Mouse (Mus musculus): ENCODE measurements around the gene Rnf31. TPM values are rescaled to one million over a fixed set of nuclear protein-coding genes. Genes with fewer than 3 reads are reported as not detected.
A peak's percentile ranks its signal among the peaks of the same experiment; 100 is the strongest.

The Rnf31 gene
- polyA plus RNA-seq (2016; fragmentation: Nextera tagmentation; extraction: Ambion mirVana): 17.8 and 21.0 TPM in 2 replicates

GRCm38 (mm10) chr14:55591331-55591891 lies at the start of gene Rnf31:
Rnf31 (plus strand) TSS chr14:55591708.
- Histone ChIP-seq H3K4me1 (peaks cover 29% of the 10 kb centered on the region), H3K4me3 (peak within 1 kb of the TSS; percentile 87), H3K27me3 (replicated peaks) (no peaks in the 10 kb centered on the region), H3K36me3 (peaks cover 41% of the 10 kb centered on the region), H3K27ac (peak within 1 kb of the TSS; percentile 67), H3K9me3 (no peaks in the 10 kb centered on the region), H3K4me2 (replicated peaks) (peak within 1 kb of the TSS; percentile 98), H3K9ac (peak within 1 kb of the TSS; percentile 86)
- ATAC-seq (ENCODE audit: low FRiP score, low read depth): peak; percentile 91
- WGBS: under 1% methylated on average over 33 of the region's 33 CpGs

GRCm38 (mm10) chr14:55542268-55542667 lies 49.2 kb upstream of the Rnf31 start:
- H3K36me3 ChIP-seq: peaks cover 13% of the 10 kb centered on the region; the same call in 1 of the 2 replicates
- no peak for ATAC-seq (ENCODE audit: low FRiP score, low read depth)
- no peak overlapping the region for H3K9ac ChIP-seq
- H3K9me3 ChIP-seq: no peaks in the 10 kb centered on the region
- H3K27ac ChIP-seq: no peak overlapping the region
- no peak overlapping the region for H3K4me3 ChIP-seq
- H3K27me3 ChIP-seq (replicated peaks): no peaks in the 10 kb centered on the region
- H3K4me1 ChIP-seq: peaks cover 20% of the 10 kb centered on the region
- H3K4me2 ChIP-seq (replicated peaks): no peak overlapping the region
- 98% methylated on average over 12 of the region's 12 CpGs for WGBS

- Histone ChIP-seq H3K9me3 (no peaks in the 10 kb centered on the region), H3K4me2 (replicated peaks) (no peak overlapping the region), H3K9ac (no peak overlapping the region), H3K36me3 (peaks cover 30% of the 10 kb centered on the region), H3K4me1 (peaks cover 20% of the 10 kb centered on the region), H3K4me3 (no peak overlapping the region), H3K27ac (no peak overlapping the region), H3K27me3 (replicated peaks) (no peaks in the 10 kb centered on the region)
- no peak for ATAC-seq (ENCODE audit: low FRiP score, low read depth)
- WGBS: 76% methylated on average over 9 of the region's 9 CpGs
Measured at GRCm38 (mm10) chr14:55544334-55544733, 47.2 kb upstream of the Rnf31 start.

GRCm38 (mm10) chr14:55550191-55550590 lies 41.3 kb upstream of the Rnf31 start:
- Histone ChIP-seq H3K4me3 (no peak overlapping the region), H3K9me3 (no peaks in the 10 kb centered on the region), H3K4me1 (no peaks in the 10 kb centered on the region), H3K27ac (no peak overlapping the region), H3K9ac (no peak overlapping the region), H3K4me2 (replicated peaks) (no peak overlapping the region), H3K27me3 (replicated peaks) (no peaks in the 10 kb centered on the region), H3K36me3 (peaks cover 24% of the 10 kb centered on the region)
- WGBS: 85% methylated on average over 6 of the region's 6 CpGs
- ATAC-seq (ENCODE audit: low FRiP score, low read depth): no peak

DNA sequence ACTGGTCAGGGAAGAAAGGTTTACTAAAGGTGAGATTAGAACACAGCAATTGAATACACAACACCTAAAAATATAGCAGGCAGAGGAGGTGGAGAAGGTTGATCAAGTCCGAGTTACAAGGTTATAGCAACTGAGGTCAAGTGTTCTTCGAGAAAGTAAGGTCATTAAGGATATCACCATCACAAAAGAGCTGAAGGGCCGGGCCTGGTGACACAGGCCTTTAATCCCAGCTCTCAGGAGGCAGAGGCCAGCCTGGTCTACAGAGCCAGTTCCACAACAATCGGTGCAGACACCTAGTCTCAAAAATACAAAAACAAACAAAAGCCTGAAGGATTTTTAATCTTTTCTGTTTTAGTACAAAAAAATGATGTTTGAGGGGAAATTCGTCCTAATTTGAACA lies 40.2 kb upstream of the Rnf31 start:
- Histone ChIP-seq H3K27ac (no peak overlapping the region), H3K4me3 (no peak overlapping the region), H3K36me3 (peaks cover 21% of the 10 kb centered on the region), H3K4me2 (replicated peaks) (no peak overlapping the region), H3K27me3 (replicated peaks) (no peaks in the 10 kb centered on the region), H3K4me1 (no peaks in the 10 kb centered on the region), H3K9me3 (no peaks in the 10 kb centered on the region), H3K9ac (no peak overlapping the region)
- no peak for ATAC-seq (ENCODE audit: low FRiP score, low read depth)
- 58% methylated on average over 5 of the region's 5 CpGs for WGBS

- no peak for ATAC-seq (ENCODE audit: low FRiP score, low read depth)
- 89% methylated on average over 8 of the region's 8 CpGs for WGBS
- Histone ChIP-seq H3K9me3 (no peaks in the 10 kb centered on the region), H3K4me2 (replicated peaks) (no peak overlapping the region), H3K36me3 (peaks cover 17% of the 10 kb centered on the region), H3K9ac (no peak overlapping the region), H3K27me3 (replicated peaks) (no peaks in the 10 kb centered on the region), H3K4me3 (no peak overlapping the region), H3K27ac (no peak overlapping the region), H3K4me1 (no peaks in the 10 kb centered on the region)
Measured at GRCm38 (mm10) chr14:55551794-55552193, 39.7 kb upstream of the Rnf31 start.

- no peaks in the 10 kb centered on the region for H3K9me3 ChIP-seq
- no peak overlapping the region for H3K4me3 ChIP-seq
- no peak overlapping the region for H3K4me2 ChIP-seq (replicated peaks)
- no peaks in the 10 kb centered on the region for H3K36me3 ChIP-seq
- no peak overlapping the region for H3K27ac ChIP-seq
- H3K4me1 ChIP-seq: no peaks in the 10 kb centered on the region
- no peak overlapping the region for H3K9ac ChIP-seq
- no peak for ATAC-seq (ENCODE audit: low FRiP score, low read depth)
- no peaks in the 10 kb centered on the region for H3K27me3 ChIP-seq (replicated peaks)
Measured at GRCm38 (mm10) chr14:55554635-55555034, 36.9 kb upstream of the Rnf31 start.

GRCm38 (mm10) chr14:55555788-55556187 lies 35.7 kb upstream of the Rnf31 start:
- 79% methylated on average over 3 of the region's 3 CpGs for WGBS
- no peak overlapping the region for H3K9ac ChIP-seq
- H3K36me3 ChIP-seq: no peaks in the 10 kb centered on the region
- no peaks in the 10 kb centered on the region for H3K27me3 ChIP-seq (replicated peaks)
- H3K4me3 ChIP-seq: no peak overlapping the region
- no peaks in the 10 kb centered on the region for H3K4me1 ChIP-seq
- no peak overlapping the region for H3K4me2 ChIP-seq (replicated peaks)
- ATAC-seq (ENCODE audit: low FRiP score, low read depth): no peak
- H3K9me3 ChIP-seq: no peaks in the 10 kb centered on the region
- H3K27ac ChIP-seq: no peak overlapping the region

DNA sequence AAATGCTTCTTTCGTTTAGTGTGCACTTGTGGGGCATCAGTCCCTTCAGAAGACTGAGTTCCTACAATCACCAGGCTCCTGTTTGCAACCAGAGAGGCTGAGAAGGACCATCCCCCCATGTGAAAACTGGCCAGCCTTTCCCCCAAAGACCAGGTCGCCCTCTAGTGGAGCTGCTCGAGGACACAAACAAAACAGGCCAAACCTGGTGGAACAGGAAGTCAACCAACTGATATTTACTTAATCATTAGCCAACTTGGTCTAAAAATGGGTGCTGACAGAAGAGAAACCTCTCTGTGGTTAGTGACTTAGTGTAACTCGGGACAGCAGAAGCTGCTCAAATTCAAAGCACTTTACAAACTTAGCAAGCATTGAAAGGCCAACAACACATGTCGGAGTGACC lies 34.5 kb upstream of the Rnf31 start:
- Histone ChIP-seq H3K27ac (no peak overlapping the region), H3K9ac (no peak overlapping the region), H3K9me3 (no peaks in the 10 kb centered on the region), H3K36me3 (no peaks in the 10 kb centered on the region), H3K4me3 (no peak overlapping the region), H3K27me3 (replicated peaks) (no peaks in the 10 kb centered on the region), H3K4me2 (replicated peaks) (no peak overlapping the region), H3K4me1 (peaks cover 11% of the 10 kb centered on the region)
- no peak for ATAC-seq (ENCODE audit: low FRiP score, low read depth)
- 27% methylated on average over 5 of the region's 5 CpGs for WGBS

DNA sequence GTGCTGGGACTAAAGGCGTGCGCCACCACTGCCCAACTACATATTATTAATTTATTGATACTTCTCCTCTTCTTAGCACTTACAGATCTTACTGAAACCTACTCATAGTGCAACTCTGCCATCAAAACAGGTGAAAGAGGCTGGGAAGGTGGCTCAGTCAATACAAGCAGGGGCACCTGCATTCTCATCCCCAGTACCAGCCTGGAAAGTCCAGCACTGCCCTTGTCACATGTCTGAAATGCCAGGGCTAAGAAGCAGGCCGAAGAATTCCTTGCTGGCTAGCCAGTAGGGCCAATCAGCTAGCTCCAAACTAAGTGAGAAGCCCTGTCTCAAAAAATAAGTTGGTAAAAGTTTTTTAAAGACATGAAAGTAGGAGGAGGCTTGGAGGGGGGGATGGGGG lies 33.9 kb upstream of the Rnf31 start:
- no peaks in the 10 kb centered on the region for H3K36me3 ChIP-seq
- H3K4me3 ChIP-seq: no peak overlapping the region
- no peaks in the 10 kb centered on the region for H3K27me3 ChIP-seq (replicated peaks)
- peaks cover 14% of the 10 kb centered on the region for H3K4me1 ChIP-seq
- no peak overlapping the region for H3K4me2 ChIP-seq (replicated peaks)
- no peaks in the 10 kb centered on the region for H3K9me3 ChIP-seq
- 91% methylated on average over 3 of the region's 3 CpGs for WGBS
- ATAC-seq (ENCODE audit: low FRiP score, low read depth): no peak
- no peak overlapping the region for H3K27ac ChIP-seq
- no peak overlapping the region for H3K9ac ChIP-seq

DNA sequence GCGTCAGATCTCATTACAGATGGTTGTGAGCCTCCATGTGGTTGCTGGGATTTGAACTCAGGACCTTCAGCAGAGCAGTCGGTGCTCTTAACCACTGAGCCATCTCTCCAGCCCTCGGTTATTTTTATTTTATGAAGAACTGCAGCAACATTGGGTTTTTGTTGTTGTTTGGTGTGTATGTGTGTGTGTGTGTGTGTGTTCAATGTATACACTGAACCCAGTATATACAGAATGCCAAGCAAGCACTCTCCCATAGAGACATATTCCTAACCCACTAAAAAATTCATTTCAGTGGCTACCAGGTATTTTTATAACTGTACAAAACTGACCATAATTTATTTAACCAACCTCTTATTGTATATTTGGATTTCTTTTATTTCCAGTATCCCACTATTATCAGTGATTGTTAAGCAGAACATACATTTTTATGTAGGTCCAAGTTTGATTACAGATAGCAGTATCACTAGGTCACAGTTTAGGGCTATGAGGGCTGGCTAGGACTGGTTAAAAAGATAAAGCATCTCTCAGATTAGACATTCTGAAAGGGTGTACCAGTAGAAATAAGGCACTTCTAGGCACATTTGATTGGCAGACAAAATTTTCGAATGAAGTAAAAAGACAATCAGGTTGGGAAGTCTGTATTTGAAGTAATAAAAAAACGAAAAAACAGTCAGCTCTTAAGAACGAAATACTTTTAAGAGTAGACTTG lies 32.6 kb upstream of the Rnf31 start:
- no peak for ATAC-seq (ENCODE audit: low FRiP score, low read depth)
- H3K9ac ChIP-seq: peak overlapping the region; percentile 61; the same call in 1 of the 2 replicates
- H3K4me2 ChIP-seq (replicated peaks): peak overlapping the region; percentile 79
- peaks cover 14% of the 10 kb centered on the region for H3K4me1 ChIP-seq
- WGBS: 62% methylated on average over 6 of the region's 6 CpGs
- no peaks in the 10 kb centered on the region for H3K27me3 ChIP-seq (replicated peaks)
- H3K9me3 ChIP-seq: no peaks in the 10 kb centered on the region
- H3K4me3 ChIP-seq: no peak overlapping the region; the same call in 1 of the 2 replicates
- H3K36me3 ChIP-seq: peaks cover 8% of the 10 kb centered on the region
- H3K27ac ChIP-seq: no peak overlapping the region

- H3K9me3 ChIP-seq: no peaks in the 10 kb centered on the region
- ATAC-seq (ENCODE audit: low FRiP score, low read depth): peak; percentile 85
- peak within 1 kb of the TSS; percentile 79 for H3K4me2 ChIP-seq (replicated peaks)
- peaks cover 17% of the 10 kb centered on the region for H3K36me3 ChIP-seq
- H3K27me3 ChIP-seq (replicated peaks): no peaks in the 10 kb centered on the region
- H3K4me3 ChIP-seq: peak within 1 kb of the TSS; percentile 62
- H3K4me1 ChIP-seq: peaks cover 14% of the 10 kb centered on the region
- H3K27ac ChIP-seq: peak within 1 kb of the TSS; percentile 90
- under 1% methylated on average over 27 of the region's 27 CpGs for WGBS
- H3K9ac ChIP-seq: peak within 1 kb of the TSS; percentile 61
Measured at GRCm38 (mm10) chr14:55559799-55560201, 31.7 kb upstream of the Rnf31 start, which contains the start of gene Dcaf11. Dcaf11 (plus strand) TSS chr14:55560006.
